ENCODE assay signal across 9 mouse cellular contexts in the genomic region with DNA sequence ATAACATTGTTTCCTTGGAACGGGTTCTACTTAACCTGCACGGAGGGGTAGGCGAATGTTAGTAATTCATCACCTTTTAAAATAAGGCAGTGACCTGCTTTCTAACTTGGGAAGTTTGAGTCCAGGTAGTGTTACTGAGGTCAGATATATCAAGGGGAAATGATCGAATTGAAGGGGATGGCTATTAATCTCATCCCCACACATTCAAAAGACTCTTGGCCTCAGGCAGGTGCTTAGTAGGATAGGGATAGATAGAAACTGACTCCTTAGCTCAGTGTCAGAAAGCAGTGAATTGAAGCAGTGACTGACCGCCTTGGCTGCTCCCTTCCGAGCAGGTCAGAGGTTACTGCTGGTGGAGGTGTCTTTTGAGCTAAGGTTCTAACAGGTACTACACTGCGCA. TPM values are rescaled to one million over a fixed set of nuclear protein-coding genes. Genes with fewer than 3 reads are reported as not detected.
A peak's percentile ranks its signal among the peaks of the same experiment; 100 is the strongest.
DNase-seq lines count a peak whose midpoint lies in the region; ATAC-seq and TF ChIP-seq lines count a peak whose summit lies in the region.
"Had no signal": no experiment of that assay in that cellular context is flagged by ENCODE, and none has a peak within 500 bp of the region (broad histone marks: within the 10 kb centered on the region; RNA-seq: fewer than 3 reads in every experiment).

No protein-coding gene starts in this region.

- peaks cover 23% of the 10 kb centered on the region for H3K4me1 ChIP-seq in heart, embryonic 11.5 days (ENCODE audit: control insufficient read depth, insufficient read depth, low read length)
- H3K4me1 ChIP-seq in ES-Bruce4 (ENCODE audit: control insufficient read depth, insufficient read depth, low read length) = no peaks in the 10 kb centered on the region
- peaks cover 13% of the 10 kb centered on the region for H3K4me1 ChIP-seq in forebrain, postnatal 0 days (ENCODE audit: insufficient read depth)
- peaks cover 59% of the 10 kb centered on the region for H3K4me1 ChIP-seq in liver, embryonic 15.5 days (replicated peaks)

- peak overlapping the region; percentile 100 for H3K4me3 ChIP-seq in heart, embryonic 11.5 days (ENCODE audit: low read depth, low read length)
- peak overlapping the region; percentile 98 for H3K4me3 ChIP-seq in ES-Bruce4 (ENCODE audit: low read depth, low read length)
- peak overlapping the region; percentile 96; the same call in 1 of the 2 replicates for H3K4me3 ChIP-seq in forebrain, postnatal 0 days (ENCODE audit: low read depth, low read length)
- H3K4me3 ChIP-seq in liver, embryonic 15.5 days (replicated peaks) = peak overlapping the region; percentile 88

- no peak for ATAC-seq in heart, embryonic 11.5 days (replicated peaks; ENCODE audit: insufficient number of reproducible peaks, low FRiP score, low TSS enrichment)
- no peak for ATAC-seq in forebrain, postnatal 0 days
- ATAC-seq in liver, embryonic 15.5 days (ENCODE audit: insufficient read depth) = no peak

- intact Hi-C loops in heart, postnatal 14 days (cut with DNase I) = no loop called here

- H3K9me3 ChIP-seq in heart, embryonic 11.5 days (replicated peaks; ENCODE audit: control insufficient read depth, low read length) = no peaks in the 10 kb centered on the region
- no peaks in the 10 kb centered on the region for H3K9me3 ChIP-seq in ES-Bruce4 (replicated peaks; ENCODE audit: control insufficient read depth, insufficient read depth, low read length, poor library complexity, severe bottlenecking)
- no peaks in the 10 kb centered on the region for H3K9me3 ChIP-seq in forebrain, postnatal 0 days (ENCODE audit: low read length)
- H3K9me3 ChIP-seq in liver, embryonic 15.5 days (replicated peaks) = no peaks in the 10 kb centered on the region

- H3K27me3 ChIP-seq in heart, embryonic 11.5 days (ENCODE audit: control insufficient read depth, insufficient read depth, low read length) = no peaks in the 10 kb centered on the region
- H3K27me3 ChIP-seq in ES-Bruce4 (ENCODE audit: control insufficient read depth, insufficient read depth, low read length, poor library complexity, severe bottlenecking) = no peaks in the 10 kb centered on the region
- H3K27me3 ChIP-seq in forebrain, postnatal 0 days (ENCODE audit: insufficient read depth, low read length) = no peaks in the 10 kb centered on the region
- no peaks in the 10 kb centered on the region for H3K27me3 ChIP-seq in liver, embryonic 15.5 days

- TF ChIP-seq POLR2A in ES-Bruce4 (IDR thresholded peaks at IDR 0.05; ENCODE audit: insufficient read depth, low read length) = no peak

- no peak overlapping the region for H3K27ac ChIP-seq in heart, embryonic 11.5 days (ENCODE audit: low read depth, low read length)
- H3K27ac ChIP-seq in ES-Bruce4 (ENCODE audit: insufficient read depth, low read length) = no peak overlapping the region
- no peak overlapping the region for H3K27ac ChIP-seq in forebrain, postnatal 0 days (ENCODE audit: low read depth, low read length)
- peak overlapping the region; percentile 94; the same call in 1 of the 2 replicates for H3K27ac ChIP-seq in liver, embryonic 15.5 days (replicated peaks)

- peak overlapping the region; percentile 100; the same call in 1 of the 2 replicates for H3K9ac ChIP-seq in heart, embryonic 11.5 days (ENCODE audit: low read depth, low read length)
- H3K9ac ChIP-seq in ES-Bruce4 (ENCODE audit: low read depth, poor library complexity, severe bottlenecking) = peak overlapping the region; percentile 96
- H3K9ac ChIP-seq in forebrain, postnatal 0 days = no peak overlapping the region
- peak overlapping the region; percentile 84 for H3K9ac ChIP-seq in liver, embryonic 15.5 days

- DNase-seq in heart, postnatal 14 days = no peak
- DNase-seq in forebrain, postnatal 0 days = no peak
- no peak for DNase-seq in spleen, postnatal 4 days (ENCODE audit: low spot score in 2 of 2)
- DNase-seq in B cell, adult 2 months = no peak
- DNase-seq in layer of hippocampus, postnatal 10 days (ENCODE audit: low spot score in 2 of 2) = no peak
- DNase-seq: gastrocnemius, postnatal 25 days had no signal

- WGBS in heart, embryonic 11.5 days (ENCODE audit: insufficient replicate concordance) = 86% methylated on average over 7 of the region's 7 CpGs
- WGBS in forebrain, postnatal 0 days = 95% methylated on average over 7 of the region's 7 CpGs
- WGBS in liver, embryonic 15.5 days (ENCODE audit: insufficient replicate concordance) = 51% methylated on average over 7 of the region's 7 CpGs

- no peak for TF ChIP-seq EP300 in ES-Bruce4 (IDR thresholded peaks at IDR 0.05; ENCODE audit: insufficient read depth, low read depth, low read length)

- peak overlapping the region; percentile 87 for H3K4me2 ChIP-seq in heart, embryonic 11.5 days
- H3K4me2 ChIP-seq in forebrain, postnatal 0 days (ENCODE audit: low read depth) = peak overlapping the region; percentile 80
- H3K4me2 ChIP-seq in liver, embryonic 15.5 days = peak overlapping the region; percentile 94

- no peak for TF ChIP-seq CTCF in ES-Bruce4 (IDR thresholded peaks at IDR 0.05; ENCODE audit: low read depth, low read length)
- TF ChIP-seq CTCF in forebrain, postnatal 0 days (IDR thresholded peaks at IDR 0.05; ENCODE audit: low read depth) = no peak

- H3K36me3 ChIP-seq in heart, embryonic 11.5 days (ENCODE audit: control insufficient read depth, insufficient read depth, low read length) = 0 out of 2 replicates have a peak, but pooled peaks cover 5% of the 10 kb centered on the region
- peaks cover 45% of the 10 kb centered on the region for H3K36me3 ChIP-seq in ES-Bruce4 (ENCODE audit: control insufficient read depth, insufficient read depth, low read length, poor library complexity, severe bottlenecking)
- H3K36me3 ChIP-seq in forebrain, postnatal 0 days (ENCODE audit: insufficient read depth) = no peaks in the 10 kb centered on the region; the same call in 1 of the 2 replicates
- peaks cover 21% of the 10 kb centered on the region; the same call in 1 of the 2 replicates for H3K36me3 ChIP-seq in liver, embryonic 15.5 days (replicated peaks)

RNA-seq across cellular contexts. Expression of gene G3bp1, which starts 2.0 kb away (rescaled TPM):
- polyA plus RNA-seq in heart, embryonic 11.5 days (2014; fragmentation: Nextera tagmentation; extraction: Ambion mirVana) = 125 and 133 TPM in 2 replicates
- 10 to 100 TPM; 40.3 to 44.7 TPM for total RNA-seq in heart, postnatal 14 days (2021)
- polyA plus RNA-seq in ES-Bruce4 (2011; ENCODE audit: insufficient read depth, insufficient read length, low read depth, missing spikeins) = 146 and 147 TPM in 2 replicates
- total RNA-seq in forebrain, postnatal 0 days (2014; rRNA removed) = 62.8 and 81.0 TPM in 2 replicates
- 76.9 and 85.0 TPM in 2 replicates for polyA plus RNA-seq in forebrain, postnatal 0 days (2015; fragmentation: Nextera tagmentation; extraction: Ambion mirVana)
- polyA plus RNA-seq in liver, embryonic 15.5 days (2015; fragmentation: Nextera tagmentation; extraction: Ambion mirVana) = 61.5 and 61.7 TPM in 2 replicates
- 10 to 100 TPM; 43.8 to 44.0 TPM for total RNA-seq in layer of hippocampus, postnatal 10 days (2021)

RNA-seq across cellular contexts. Expression of gene Atox1, which starts 10.4 kb away (rescaled TPM):
- 273 and 292 TPM in 2 replicates for polyA plus RNA-seq in heart, embryonic 11.5 days (2014; fragmentation: Nextera tagmentation; extraction: Ambion mirVana)
- 100 to 1,000 TPM; 138 to 146 TPM for total RNA-seq in heart, postnatal 14 days (2021)
- polyA plus RNA-seq in ES-Bruce4 (2011; ENCODE audit: insufficient read depth, insufficient read length, low read depth, missing spikeins) = 120 and 142 TPM in 2 replicates
- 141 and 193 TPM in 2 replicates for total RNA-seq in forebrain, postnatal 0 days (2014; rRNA removed)
- 268 and 340 TPM in 2 replicates for polyA plus RNA-seq in forebrain, postnatal 0 days (2015; fragmentation: Nextera tagmentation; extraction: Ambion mirVana)
- polyA plus RNA-seq in liver, embryonic 15.5 days (2015; fragmentation: Nextera tagmentation; extraction: Ambion mirVana) = 181 and 201 TPM in 2 replicates
- 100 to 1,000 TPM; 139 to 143 TPM for total RNA-seq in layer of hippocampus, postnatal 10 days (2021)

RNA-seq across cellular contexts. Expression of gene Sparc, which starts 48.5 kb away (rescaled TPM):
- polyA plus RNA-seq in heart, embryonic 11.5 days (2014; fragmentation: Nextera tagmentation; extraction: Ambion mirVana) = 1,182 and 1,259 TPM in 2 replicates
- 1,000 to 10,000 TPM; 1,338 to 1,403 TPM for total RNA-seq in heart, postnatal 14 days (2021)
- 344 and 354 TPM in 2 replicates for polyA plus RNA-seq in ES-Bruce4 (2011; ENCODE audit: insufficient read depth, insufficient read length, low read depth, missing spikeins)
- 180 and 264 TPM in 2 replicates for total RNA-seq in forebrain, postnatal 0 days (2014; rRNA removed)
- 437 and 510 TPM in 2 replicates for polyA plus RNA-seq in forebrain, postnatal 0 days (2015; fragmentation: Nextera tagmentation; extraction: Ambion mirVana)
- polyA plus RNA-seq in liver, embryonic 15.5 days (2015; fragmentation: Nextera tagmentation; extraction: Ambion mirVana) = 154 and 161 TPM in 2 replicates
- 100 to 1,000 TPM; 378 to 402 TPM for total RNA-seq in layer of hippocampus, postnatal 10 days (2021)
